Mouse (Mus musculus): ENCODE results near the gene Fam171a1. TPM values are rescaled to one million over a fixed set of nuclear protein-coding genes. Genes with fewer than 3 reads are reported as not detected.

The Fam171a1 gene
- polyA plus RNA-seq (2014; fragmentation: Illumina TruSeq; extraction: RNeasy Lipid Tissue Mini Kit (QIAGEN cat#74804); ENCODE audit: low read depth, low replicate concordance): 22.2 TPM

DNA sequence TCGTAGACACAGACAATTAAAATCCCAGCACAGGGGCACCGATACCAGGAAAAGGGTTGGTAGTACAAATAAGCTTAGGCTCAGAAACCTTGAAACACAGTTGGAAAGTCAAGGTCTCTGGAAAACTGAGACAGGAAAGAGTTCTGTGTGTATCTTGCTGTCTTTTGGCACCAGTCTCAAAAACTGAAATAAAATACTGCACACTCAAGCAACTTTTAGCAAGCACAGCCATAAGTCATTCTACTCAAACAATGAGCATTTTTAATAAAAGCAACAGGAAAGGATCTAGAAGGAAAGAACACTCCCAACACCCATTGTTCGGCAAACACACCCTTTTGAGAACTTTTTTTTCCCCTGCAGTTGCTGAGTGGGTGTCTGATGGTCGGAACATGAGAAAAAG is at the start of gene Fam171a1:
TSS of gene Fam171a1 (plus strand) at position 359 of the 400 bp plus-strand sequence.

Other genes with a start within 250 kb of the Fam171a1 start
- 27.6 TPM for gene Nmt2, start 170.0 kb downstream of the Fam171a1 start, polyA plus RNA-seq (2014; fragmentation: Illumina TruSeq; extraction: RNeasy Lipid Tissue Mini Kit (QIAGEN cat#74804); ENCODE audit: low read depth, low replicate concordance)
- 8.7 TPM for gene Rpp38, start 218.4 kb downstream of the Fam171a1 start, polyA plus RNA-seq (2014; fragmentation: Illumina TruSeq; extraction: RNeasy Lipid Tissue Mini Kit (QIAGEN cat#74804); ENCODE audit: low read depth, low replicate concordance)
- gene Acbd7, start 221.9 kb downstream of the Fam171a1 start, polyA plus RNA-seq (2014; fragmentation: Illumina TruSeq; extraction: RNeasy Lipid Tissue Mini Kit (QIAGEN cat#74804); ENCODE audit: low read depth, low replicate concordance): not detected